Mouse (Mus musculus): ENCODE results near the gene Cnnm4. TPM values are rescaled to one million over a fixed set of nuclear protein-coding genes. Genes with fewer than 3 reads are reported as not detected.
A peak's percentile ranks its signal among the peaks of the same experiment; 100 is the strongest.

The Cnnm4 gene
- polyA plus RNA-seq, 1 experiment from 2014 or later: 9.3 TPM

DNA sequence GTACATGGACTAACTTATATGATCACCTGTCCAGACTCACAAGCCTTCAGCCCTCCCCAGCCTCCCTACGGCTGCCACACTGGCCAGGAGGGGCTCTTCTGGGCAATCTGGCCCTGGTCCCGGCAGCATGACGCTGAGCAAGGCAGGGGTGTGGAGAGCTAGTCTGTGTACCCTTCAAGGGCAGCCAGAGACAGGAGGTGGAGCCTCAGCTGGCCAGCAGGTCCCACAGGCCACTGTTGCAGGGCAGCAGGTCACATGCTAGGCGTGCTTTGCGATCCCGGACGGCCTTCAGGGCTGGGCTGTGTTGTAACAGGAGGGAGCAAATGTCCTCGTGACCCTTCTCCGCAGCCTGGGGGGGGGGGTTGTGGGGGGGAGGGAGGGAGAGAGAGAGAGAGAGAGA lies 67.8 kb downstream of the Cnnm4 start, which contains the start of gene Gm42417:
TSS of gene Gm42417 (minus strand) at position 244 of the 400 bp plus-strand sequence.
- WGBS: 26% methylated on average over 8 of the region's 9 CpGs
- Histone ChIP-seq H3K4me2 (replicated peaks; ENCODE audit: low read depth, low read length) (no peak within 1 kb of the TSS), H3K9ac (replicated peaks; ENCODE audit: low read depth) (no peak within 1 kb of the TSS), H3K4me1 (ENCODE audit: insufficient read depth, low read depth, low read length) (peaks cover 7% of the 10 kb centered on the region; the same call in 1 of the 2 replicates), H3K27ac (ENCODE audit: low read length) (peak within 1 kb of the TSS; percentile 80), H3K27me3 (replicated peaks; ENCODE audit: insufficient read depth, low read length) (no peaks in the 10 kb centered on the region), H3K4me3 (ENCODE audit: low read depth, low read length) (no peak within 1 kb of the TSS), H3K36me3 (ENCODE audit: insufficient read depth, low read length) (peaks cover 11% of the 10 kb centered on the region; the same call in 1 of the 2 replicates), H3K9me3 (ENCODE audit: low read length) (no peaks in the 10 kb centered on the region)
- ATAC-seq (peak; percentile 93), DNase-seq (ENCODE audit: low spot score) (peak; percentile 92)
- TF ChIP-seq CTCF (IDR thresholded peaks at IDR 0.05) (no peak), EP300 (IDR thresholded peaks at IDR 0.05) (no peak)

DNA sequence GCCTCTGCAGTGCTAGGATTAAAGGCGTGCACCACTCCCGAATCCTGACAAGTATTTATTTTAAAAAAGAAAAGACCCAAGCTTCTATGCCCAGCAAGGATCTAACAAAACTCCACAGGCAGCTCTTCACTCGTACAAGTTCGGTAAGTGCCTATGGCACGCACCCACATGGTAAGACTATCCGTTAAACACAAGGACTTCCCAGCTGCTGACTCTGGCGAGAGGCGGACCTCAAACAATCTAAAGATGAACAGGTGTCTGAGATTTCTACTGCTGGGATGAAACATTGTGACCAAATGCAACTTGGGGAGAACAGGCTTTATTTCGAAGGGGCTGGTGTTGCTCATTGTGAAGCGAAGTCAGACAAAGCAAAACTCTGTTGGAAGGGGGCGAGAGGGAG lies 68.7 kb downstream of the Cnnm4 start:
- Histone ChIP-seq H3K4me1 (ENCODE audit: insufficient read depth, low read depth, low read length) (peaks cover 3% of the 10 kb centered on the region; the same call in 1 of the 2 replicates), H3K9me3 (ENCODE audit: low read length) (no peaks in the 10 kb centered on the region), H3K27ac (ENCODE audit: low read length) (no peak overlapping the region), H3K4me3 (ENCODE audit: low read depth, low read length) (no peak overlapping the region), H3K36me3 (ENCODE audit: insufficient read depth, low read length) (peaks cover 11% of the 10 kb centered on the region; the same call in 1 of the 2 replicates), H3K27me3 (replicated peaks; ENCODE audit: insufficient read depth, low read length) (no peaks in the 10 kb centered on the region), H3K9ac (replicated peaks; ENCODE audit: low read depth) (no peak overlapping the region), H3K4me2 (replicated peaks; ENCODE audit: low read depth, low read length) (no peak overlapping the region)
- ATAC-seq (no peak), DNase-seq (ENCODE audit: low spot score) (no peak)
- 82% methylated on average over 11 of the region's 11 CpGs for WGBS
- TF ChIP-seq CTCF (IDR thresholded peaks at IDR 0.05) (no peak), EP300 (IDR thresholded peaks at IDR 0.05) (no peak)

DNA sequence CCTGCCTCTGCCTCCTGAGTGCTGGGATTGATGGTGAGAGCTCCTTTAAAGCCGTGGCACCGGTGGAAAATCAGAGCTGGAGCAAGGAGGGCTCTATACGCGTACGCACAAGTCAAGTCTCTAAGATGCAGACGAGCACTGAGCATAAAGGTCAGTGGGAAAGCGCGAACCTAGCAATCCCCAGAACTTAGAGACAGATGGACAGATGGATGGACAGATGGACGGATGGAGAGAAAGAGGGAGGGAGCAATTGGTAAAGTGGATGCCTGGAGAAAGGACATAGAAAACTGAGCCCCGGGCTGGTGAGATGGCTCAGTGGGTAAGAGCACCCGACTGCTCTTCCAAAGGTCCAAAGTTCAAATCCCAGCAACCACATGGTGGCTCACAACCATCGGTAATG lies 69.4 kb downstream of the Cnnm4 start:
- H3K27me3 ChIP-seq (replicated peaks; ENCODE audit: insufficient read depth, low read length): no peaks in the 10 kb centered on the region
- no peak for TF ChIP-seq EP300 (IDR thresholded peaks at IDR 0.05)
- TF ChIP-seq CTCF (IDR thresholded peaks at IDR 0.05): no peak
- ATAC-seq (no peak), DNase-seq (ENCODE audit: low spot score) (no peak)
- no peak overlapping the region for H3K4me3 ChIP-seq (ENCODE audit: low read depth, low read length)
- H3K27ac ChIP-seq (ENCODE audit: low read length): no peak overlapping the region
- no peaks in the 10 kb centered on the region for H3K9me3 ChIP-seq (ENCODE audit: low read length)
- no peaks in the 10 kb centered on the region; the same call in 1 of the 2 replicates for H3K4me1 ChIP-seq (ENCODE audit: insufficient read depth, low read depth, low read length)
- WGBS: 90% methylated on average over 12 of the region's 12 CpGs
- H3K36me3 ChIP-seq (ENCODE audit: insufficient read depth, low read length): peaks cover 11% of the 10 kb centered on the region; the same call in 1 of the 2 replicates
- no peak overlapping the region for H3K9ac ChIP-seq (replicated peaks; ENCODE audit: low read depth)
- H3K4me2 ChIP-seq (replicated peaks; ENCODE audit: low read depth, low read length): no peak overlapping the region

DNA sequence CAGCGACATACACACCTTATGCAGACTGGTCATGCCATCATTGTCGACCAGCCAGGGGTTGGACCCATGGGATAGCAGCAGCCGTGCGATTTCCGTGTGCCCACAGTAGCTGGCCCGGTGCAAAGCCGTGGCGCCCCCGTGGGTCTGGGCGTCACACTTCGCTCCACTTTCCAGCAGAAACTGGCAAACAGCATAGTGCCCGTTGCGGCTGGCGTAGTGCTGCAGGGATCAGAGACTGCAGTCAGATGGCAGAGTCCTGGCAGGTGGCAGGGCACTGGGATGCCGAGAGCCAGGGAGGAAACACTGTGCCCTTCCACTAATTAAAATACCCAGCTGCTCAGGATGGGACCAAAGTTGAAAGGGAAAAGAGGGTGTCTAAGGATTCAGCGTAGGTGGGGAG lies 70.4 kb downstream of the Cnnm4 start:
- H3K4me2 ChIP-seq (replicated peaks; ENCODE audit: low read depth, low read length): no peak overlapping the region
- TF ChIP-seq CTCF (IDR thresholded peaks at IDR 0.05): no peak
- TF ChIP-seq EP300 (IDR thresholded peaks at IDR 0.05): no peak
- WGBS: 96% methylated on average over 16 of the region's 16 CpGs
- peaks cover 11% of the 10 kb centered on the region; the same call in 1 of the 2 replicates for H3K36me3 ChIP-seq (ENCODE audit: insufficient read depth, low read length)
- no peaks in the 10 kb centered on the region for H3K27me3 ChIP-seq (replicated peaks; ENCODE audit: insufficient read depth, low read length)
- H3K27ac ChIP-seq (ENCODE audit: low read length): no peak overlapping the region
- no peak for ATAC-seq
- H3K4me3 ChIP-seq (ENCODE audit: low read depth, low read length): no peak overlapping the region
- no peak overlapping the region for H3K9ac ChIP-seq (replicated peaks; ENCODE audit: low read depth)
- H3K9me3 ChIP-seq (ENCODE audit: low read length): no peaks in the 10 kb centered on the region
- no peak for DNase-seq (ENCODE audit: low spot score)
- no peaks in the 10 kb centered on the region for H3K4me1 ChIP-seq (ENCODE audit: insufficient read depth, low read depth, low read length)

DNA sequence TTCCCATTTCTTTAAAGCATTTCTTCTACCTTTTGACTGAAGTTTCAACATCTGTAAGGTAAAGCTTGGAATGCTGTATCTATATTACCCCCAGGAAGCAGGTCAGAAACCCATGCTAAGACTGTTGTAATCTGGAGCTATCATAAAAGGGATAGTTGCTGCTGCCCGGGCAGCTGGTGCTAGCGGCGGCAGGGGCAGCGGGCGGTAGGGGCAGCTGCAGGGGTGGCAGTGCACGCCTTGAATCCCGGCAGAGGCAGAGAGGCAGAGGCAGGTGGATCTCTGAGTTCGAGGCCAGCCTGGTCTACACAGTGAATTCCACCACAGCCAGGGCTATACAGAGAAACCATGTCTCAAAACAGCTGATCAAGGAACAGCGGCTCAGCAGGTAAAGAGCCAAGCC lies 71.5 kb downstream of the Cnnm4 start:
- no peak overlapping the region for H3K9ac ChIP-seq (replicated peaks; ENCODE audit: low read depth)
- H3K27ac ChIP-seq (ENCODE audit: low read length): no peak overlapping the region
- H3K36me3 ChIP-seq (ENCODE audit: insufficient read depth, low read length): peaks cover 11% of the 10 kb centered on the region; the same call in 1 of the 2 replicates
- TF ChIP-seq CTCF (IDR thresholded peaks at IDR 0.05) (no peak), EP300 (IDR thresholded peaks at IDR 0.05) (no peak)
- H3K4me1 ChIP-seq (ENCODE audit: insufficient read depth, low read depth, low read length): no peaks in the 10 kb centered on the region
- no peak for ATAC-seq
- H3K9me3 ChIP-seq (ENCODE audit: low read length): no peaks in the 10 kb centered on the region
- WGBS: 88% methylated on average over 9 of the region's 9 CpGs
- no peak overlapping the region for H3K4me2 ChIP-seq (replicated peaks; ENCODE audit: low read depth, low read length)
- H3K4me3 ChIP-seq (ENCODE audit: low read depth, low read length): no peak overlapping the region
- H3K27me3 ChIP-seq (replicated peaks; ENCODE audit: insufficient read depth, low read length): no peaks in the 10 kb centered on the region
- DNase-seq (ENCODE audit: low spot score): no peak

DNA sequence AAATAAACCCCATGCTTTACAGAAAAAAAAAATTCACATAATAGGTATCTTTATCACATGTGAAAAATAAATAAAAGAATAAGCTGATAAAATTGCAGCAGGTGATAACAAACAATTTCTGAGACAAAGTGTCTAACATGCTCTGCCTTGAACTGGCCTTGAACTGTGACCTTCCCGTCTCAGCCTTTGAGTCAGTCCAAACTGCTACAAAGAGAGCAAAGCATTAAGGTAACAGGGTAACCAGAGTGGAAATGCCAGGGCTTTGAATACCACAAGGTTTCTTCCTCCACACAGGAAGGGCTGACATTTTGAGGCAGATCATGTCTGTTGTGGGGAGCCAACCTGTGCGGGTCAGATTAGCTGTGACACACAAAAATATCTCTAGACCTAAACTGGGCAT lies 74.0 kb downstream of the Cnnm4 start:
- Histone ChIP-seq H3K36me3 (ENCODE audit: insufficient read depth, low read length) (peaks cover 17% of the 10 kb centered on the region), H3K9ac (replicated peaks; ENCODE audit: low read depth) (no peak overlapping the region), H3K27ac (ENCODE audit: low read length) (no peak overlapping the region), H3K4me1 (ENCODE audit: insufficient read depth, low read depth, low read length) (no peaks in the 10 kb centered on the region), H3K4me2 (replicated peaks; ENCODE audit: low read depth, low read length) (no peak overlapping the region), H3K4me3 (ENCODE audit: low read depth, low read length) (no peak overlapping the region), H3K27me3 (replicated peaks; ENCODE audit: insufficient read depth, low read length) (no peaks in the 10 kb centered on the region), H3K9me3 (ENCODE audit: low read length) (no peaks in the 10 kb centered on the region)
- WGBS: 77% methylated on average over 2 of the region's 2 CpGs
- ATAC-seq: no peak
- DNase-seq (ENCODE audit: low spot score): no peak
- TF ChIP-seq EP300 (IDR thresholded peaks at IDR 0.05) (no peak), CTCF (IDR thresholded peaks at IDR 0.05) (no peak)

Measured in lung, postnatal 0 days (tissue).